Mouse (Mus musculus): ENCODE results near the gene Arhgap15. TPM values are rescaled to one million over a fixed set of nuclear protein-coding genes. Genes with fewer than 3 reads are reported as not detected.

The Arhgap15 gene
- total and polyA plus RNA-seq, 3 experiments, result 0.89 to 56.4 (median 39.8) TPM

DNA sequence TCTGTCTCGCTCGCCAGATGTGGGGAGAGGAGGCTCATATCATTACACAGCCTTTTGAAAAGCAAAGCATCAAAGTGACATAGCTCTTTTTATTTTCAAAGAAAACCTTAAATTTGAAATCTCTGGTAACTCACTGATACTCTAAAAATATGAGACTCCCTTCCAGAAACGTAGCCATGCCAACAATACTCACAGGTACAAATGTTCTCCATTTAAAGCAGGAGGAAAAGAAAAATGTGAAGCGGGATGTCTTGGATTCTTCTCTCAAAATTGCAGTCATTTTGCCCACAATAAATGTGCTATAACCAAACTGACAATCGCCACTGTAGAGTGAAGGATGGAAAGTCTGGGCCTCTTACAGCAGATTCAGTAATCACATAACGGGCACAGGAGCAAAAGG lies 635.9 kb downstream of the Arhgap15 start:
- H3K27me3 ChIP-seq (ENCODE audit: insufficient read depth, low read length), result no peaks in the 10 kb centered on the region
- no peaks in the 10 kb centered on the region for H3K4me1 ChIP-seq (ENCODE audit: insufficient read depth, low read depth, low read length)
- TF ChIP-seq GATA1 (IDR thresholded peaks at IDR 0.05; ENCODE audit: borderline replicate concordance, low read length), result no peak
- no peak for TF ChIP-seq CTCF (IDR thresholded peaks at IDR 0.05; ENCODE audit: low read depth, low read length)
- no peak for TF ChIP-seq POLR2AphosphoS5 (IDR thresholded peaks at IDR 0.05; ENCODE audit: insufficient replicate concordance, low read depth, low read length)
- TF ChIP-seq GATA2 (IDR thresholded peaks at IDR 0.05; ENCODE audit: borderline replicate concordance, low read depth, low read length), result no peak
- TF ChIP-seq TAL1 (conservative IDR thresholded peaks at IDR 0.05; ENCODE audit: low read depth, low read length), result no peak
- ATAC-seq (ENCODE audit: extremely low read depth, insufficient number of reproducible peaks, low FRiP score, poor library complexity, severe bottlenecking), result no peak
- H3K4me3 ChIP-seq (ENCODE audit: low read depth, low read length), result no peak overlapping the region
- H3K36me3 ChIP-seq (replicated peaks), result no peaks in the 10 kb centered on the region
- no peak for DNase-seq (ENCODE audit: low spot score)
- H3K9me3 ChIP-seq (replicated peaks), result no peaks in the 10 kb centered on the region

DNA sequence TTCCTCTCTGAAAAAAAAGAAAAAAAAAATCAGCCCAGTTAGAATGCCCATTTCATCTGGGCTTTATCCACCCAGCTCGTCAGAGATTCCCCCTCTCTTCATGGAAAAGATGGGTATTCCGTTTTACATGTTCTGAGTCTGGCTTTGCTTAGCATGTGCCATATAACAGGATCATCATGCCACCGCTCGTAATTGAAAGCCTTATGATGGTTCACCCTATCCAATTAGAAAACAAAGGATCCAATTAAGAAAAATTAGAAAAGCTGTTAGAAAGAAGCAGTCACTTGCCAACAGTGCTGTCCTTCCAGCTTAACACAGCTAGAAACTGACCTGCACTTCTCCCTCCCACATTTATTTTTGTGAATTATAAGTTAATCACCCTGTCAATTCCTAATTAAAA lies 640.9 kb downstream of the Arhgap15 start:
- no peak overlapping the region for H3K4me3 ChIP-seq (ENCODE audit: low read depth, low read length)
- ATAC-seq (ENCODE audit: extremely low read depth, insufficient number of reproducible peaks, low FRiP score, poor library complexity, severe bottlenecking) (no peak), DNase-seq (ENCODE audit: low spot score) (no peak)
- no peaks in the 10 kb centered on the region for H3K4me1 ChIP-seq (ENCODE audit: insufficient read depth, low read depth, low read length)
- H3K36me3 ChIP-seq (replicated peaks), result no peaks in the 10 kb centered on the region
- H3K9me3 ChIP-seq (replicated peaks), result no peaks in the 10 kb centered on the region
- TF ChIP-seq GATA2 (IDR thresholded peaks at IDR 0.05; ENCODE audit: borderline replicate concordance, low read depth, low read length) (no peak), POLR2AphosphoS5 (IDR thresholded peaks at IDR 0.05; ENCODE audit: insufficient replicate concordance, low read depth, low read length) (no peak), TAL1 (conservative IDR thresholded peaks at IDR 0.05; ENCODE audit: low read depth, low read length) (no peak), GATA1 (IDR thresholded peaks at IDR 0.05; ENCODE audit: borderline replicate concordance, low read length) (no peak), CTCF (IDR thresholded peaks at IDR 0.05; ENCODE audit: low read depth, low read length) (no peak)
- H3K27me3 ChIP-seq (ENCODE audit: insufficient read depth, low read length), result no peaks in the 10 kb centered on the region

DNA sequence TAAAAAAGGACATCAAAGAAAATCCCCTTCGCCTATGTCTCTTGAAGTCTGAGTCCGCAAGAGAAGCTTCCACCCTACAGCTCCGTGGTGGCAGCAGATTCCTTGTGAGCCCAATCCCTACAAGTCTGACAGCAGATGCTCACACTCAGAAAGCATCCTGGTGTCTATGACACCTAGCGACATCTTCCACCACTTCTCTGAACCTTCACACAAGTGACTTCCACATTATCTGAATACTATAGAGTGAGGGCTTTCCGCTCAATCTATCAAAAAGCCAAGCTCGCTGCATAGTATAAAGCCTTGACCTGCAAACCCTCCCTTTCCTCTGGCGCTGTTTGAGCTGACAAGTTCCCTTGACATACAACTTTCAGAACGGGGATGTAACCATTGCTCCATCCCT lies 645.2 kb downstream of the Arhgap15 start:
- TF ChIP-seq CTCF (IDR thresholded peaks at IDR 0.05; ENCODE audit: low read depth, low read length) (no peak), GATA2 (IDR thresholded peaks at IDR 0.05; ENCODE audit: borderline replicate concordance, low read depth, low read length) (no peak), POLR2AphosphoS5 (IDR thresholded peaks at IDR 0.05; ENCODE audit: insufficient replicate concordance, low read depth, low read length) (no peak), TAL1 (conservative IDR thresholded peaks at IDR 0.05; ENCODE audit: low read depth, low read length) (no peak), GATA1 (IDR thresholded peaks at IDR 0.05; ENCODE audit: borderline replicate concordance, low read length) (no peak)
- H3K4me3 ChIP-seq (ENCODE audit: low read depth, low read length), result no peak overlapping the region

DNA sequence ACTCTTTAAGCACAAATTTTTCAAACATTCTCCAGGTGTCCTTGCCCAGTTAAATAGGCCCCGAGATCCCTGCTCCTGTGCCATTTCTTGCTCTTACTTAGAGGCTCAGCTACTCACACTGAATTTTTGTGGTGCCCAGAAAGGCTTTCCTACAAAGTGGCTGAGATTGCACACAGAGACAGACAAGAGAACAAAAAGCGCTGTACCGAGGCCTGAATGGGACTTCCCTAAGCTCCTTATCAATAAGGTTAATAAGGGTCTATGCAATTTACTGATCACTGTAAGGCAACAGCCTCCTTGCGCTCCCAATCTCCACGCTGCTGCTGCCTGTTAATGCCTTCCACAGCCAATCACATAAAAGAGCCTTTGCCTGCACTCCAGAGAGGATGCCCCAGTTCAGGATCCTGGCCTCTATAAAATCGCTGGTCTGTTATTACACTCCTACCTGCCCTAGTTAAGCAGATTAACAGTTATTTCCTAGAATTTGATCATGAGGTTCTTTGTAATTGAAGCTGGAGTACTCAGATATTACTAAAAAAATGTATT lies 646.4 kb downstream of the Arhgap15 start:
- Histone ChIP-seq H3K4me3 (ENCODE audit: low read depth, low read length) (no peak overlapping the region), H3K4me1 (ENCODE audit: insufficient read depth, low read depth, low read length) (no peaks in the 10 kb centered on the region), H3K36me3 (replicated peaks) (no peaks in the 10 kb centered on the region), H3K27me3 (ENCODE audit: insufficient read depth, low read length) (no peaks in the 10 kb centered on the region), H3K9me3 (replicated peaks) (no peaks in the 10 kb centered on the region)
- ATAC-seq (ENCODE audit: extremely low read depth, insufficient number of reproducible peaks, low FRiP score, poor library complexity, severe bottlenecking) (no peak), DNase-seq (ENCODE audit: low spot score) (no peak)
- no peak for TF ChIP-seq POLR2AphosphoS5 (IDR thresholded peaks at IDR 0.05; ENCODE audit: insufficient replicate concordance, low read depth, low read length)
- TF ChIP-seq GATA1 (IDR thresholded peaks at IDR 0.05; ENCODE audit: borderline replicate concordance, low read length), result no peak
- TF ChIP-seq TAL1 (conservative IDR thresholded peaks at IDR 0.05; ENCODE audit: low read depth, low read length), result no peak
- no peak for TF ChIP-seq GATA2 (IDR thresholded peaks at IDR 0.05; ENCODE audit: borderline replicate concordance, low read depth, low read length)
- TF ChIP-seq CTCF (IDR thresholded peaks at IDR 0.05; ENCODE audit: low read depth, low read length), result no peak

More for the DNA sequence above, 645.2 kb downstream of the Arhgap15 start:
- DNase-seq (ENCODE audit: low spot score), result no peak
- Histone ChIP-seq H3K27me3 (ENCODE audit: insufficient read depth, low read length) (no peaks in the 10 kb centered on the region), H3K9me3 (replicated peaks) (no peaks in the 10 kb centered on the region), H3K36me3 (replicated peaks) (no peaks in the 10 kb centered on the region), H3K4me1 (ENCODE audit: insufficient read depth, low read depth, low read length) (no peaks in the 10 kb centered on the region)
- no peak for ATAC-seq (ENCODE audit: extremely low read depth, insufficient number of reproducible peaks, low FRiP score, poor library complexity, severe bottlenecking)

DNA sequence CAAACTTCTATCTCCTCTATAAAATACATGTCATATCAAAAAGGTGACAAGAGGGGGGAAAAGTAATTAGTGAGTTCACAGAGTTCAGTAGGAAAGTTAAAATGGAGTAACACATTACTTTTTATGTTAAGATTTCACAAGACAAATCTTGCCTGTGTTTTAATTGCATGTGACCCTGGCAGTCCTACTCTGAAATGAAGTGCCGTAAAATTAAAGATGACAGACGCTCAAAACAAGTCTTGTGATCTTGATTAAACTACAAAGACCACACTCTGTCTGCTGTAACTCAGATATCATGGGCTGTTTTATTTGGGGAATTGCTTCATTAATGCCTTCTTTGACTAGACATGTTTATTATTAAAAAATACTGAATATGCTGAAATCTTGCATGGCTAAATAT lies 647.0 kb downstream of the Arhgap15 start:
- Histone ChIP-seq H3K4me3 (ENCODE audit: low read depth, low read length) (no peak overlapping the region), H3K9me3 (replicated peaks) (no peaks in the 10 kb centered on the region), H3K4me1 (ENCODE audit: insufficient read depth, low read depth, low read length) (no peaks in the 10 kb centered on the region), H3K27me3 (ENCODE audit: insufficient read depth, low read length) (no peaks in the 10 kb centered on the region), H3K36me3 (replicated peaks) (no peaks in the 10 kb centered on the region)
- TF ChIP-seq GATA1 (IDR thresholded peaks at IDR 0.05; ENCODE audit: borderline replicate concordance, low read length), result no peak
- TF ChIP-seq CTCF (IDR thresholded peaks at IDR 0.05; ENCODE audit: low read depth, low read length), result no peak
- no peak for TF ChIP-seq POLR2AphosphoS5 (IDR thresholded peaks at IDR 0.05; ENCODE audit: insufficient replicate concordance, low read depth, low read length)
- no peak for TF ChIP-seq TAL1 (conservative IDR thresholded peaks at IDR 0.05; ENCODE audit: low read depth, low read length)
- TF ChIP-seq GATA2 (IDR thresholded peaks at IDR 0.05; ENCODE audit: borderline replicate concordance, low read depth, low read length), result no peak
- ATAC-seq (ENCODE audit: extremely low read depth, insufficient number of reproducible peaks, low FRiP score, poor library complexity, severe bottlenecking) (no peak), DNase-seq (ENCODE audit: low spot score) (no peak)

DNA sequence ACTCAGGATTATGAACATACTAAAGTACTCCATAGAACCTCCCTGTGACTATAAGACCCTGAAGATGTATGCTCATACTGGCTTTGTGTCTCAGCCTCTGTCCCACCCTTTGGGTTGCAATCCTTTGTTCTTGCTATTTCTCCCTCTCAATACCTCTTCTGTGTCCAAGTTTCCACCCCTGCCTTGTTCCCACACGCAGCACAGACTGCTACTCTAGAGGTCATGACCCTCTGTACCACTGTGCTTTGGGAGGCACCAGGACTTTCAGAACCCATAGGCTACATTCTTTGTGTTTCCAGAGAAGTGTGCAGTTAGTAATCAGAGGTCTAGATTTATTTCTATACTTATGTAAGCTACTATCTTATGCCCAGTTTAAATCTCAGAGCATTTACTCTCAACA lies 648.6 kb downstream of the Arhgap15 start:
- TF ChIP-seq GATA2 (IDR thresholded peaks at IDR 0.05; ENCODE audit: borderline replicate concordance, low read depth, low read length) (no peak), TAL1 (conservative IDR thresholded peaks at IDR 0.05; ENCODE audit: low read depth, low read length) (no peak), CTCF (IDR thresholded peaks at IDR 0.05; ENCODE audit: low read depth, low read length) (no peak), GATA1 (IDR thresholded peaks at IDR 0.05; ENCODE audit: borderline replicate concordance, low read length) (no peak), POLR2AphosphoS5 (IDR thresholded peaks at IDR 0.05; ENCODE audit: insufficient replicate concordance, low read depth, low read length) (no peak)
- H3K4me1 ChIP-seq (ENCODE audit: insufficient read depth, low read depth, low read length), result no peaks in the 10 kb centered on the region
- H3K4me3 ChIP-seq (ENCODE audit: low read depth, low read length), result no peak overlapping the region
- DNase-seq (ENCODE audit: low spot score), result no peak
- no peaks in the 10 kb centered on the region for H3K9me3 ChIP-seq (replicated peaks)
- no peaks in the 10 kb centered on the region for H3K36me3 ChIP-seq (replicated peaks)
- no peaks in the 10 kb centered on the region for H3K27me3 ChIP-seq (ENCODE audit: insufficient read depth, low read length)
- ATAC-seq (ENCODE audit: extremely low read depth, insufficient number of reproducible peaks, low FRiP score, poor library complexity, severe bottlenecking), result no peak

All from G1E (cell line).